Mouse (Mus musculus) MEL (cell line): ENCODE results near the gene Ino80b. TPM values are rescaled to one million over a fixed set of nuclear protein-coding genes. Genes with fewer than 3 reads are reported as not detected.

Source experiments
- DNase-seq: peaks from one replicate; pipeline ENCODE4 v3.0.0; 2011; ENCODE audit warnings: low read depth, low spot score
- H3K27ac ChIP-seq: 2 replicates; pipeline ENCODE4 v1.5.1; 2012; ENCODE audit warnings: low read depth, mild to moderate bottlenecking, control low read depth, low read length, moderate library complexity; ENCODE audit not compliant: control insufficient read depth
- H3K27me3 ChIP-seq, 2 experiments: fragments of 150-350 bp in 1 of 2; sonication (generic) in 1 of 2; 2 replicates each; pipeline ENCODE4 v1.6.1; 2012; ENCODE audit warnings: low read length in 2 of 2, mild to moderate bottlenecking in 2 of 2, improper control_type of control experiment in 1 of 2, moderate library complexity in 1 of 2; ENCODE audit not compliant: insufficient read depth in 2 of 2, control insufficient read depth in 1 of 2
- H3K36me3 ChIP-seq, 2 experiments: 2 replicates each; pipeline ENCODE4 v1.6.1; 2012 to 2014; ENCODE audit warnings: low read length in 2 of 2, improper control_type of control experiment in 1 of 2, inconsistent platforms in 1 of 2, mild to moderate bottlenecking in 1 of 2; ENCODE audit not compliant: insufficient read depth in 2 of 2, control insufficient read depth in 1 of 2
- H3K4me1 ChIP-seq, 2 experiments: fragments of 150-350 bp in 1 of 2; sonication (generic) in 1 of 2; 2 replicates each; pipeline ENCODE4 v1.6.1; 2012; ENCODE audit warnings: low read length in 2 of 2, improper control_type of control experiment in 1 of 2, mild to moderate bottlenecking in 1 of 2; ENCODE audit not compliant: insufficient read depth in 2 of 2, control insufficient read depth in 1 of 2
- H3K4me3 ChIP-seq, 2 experiments: fragments of 150-350 bp in 1 of 2; sonication (generic) in 1 of 2; 2 replicates each; pipeline ENCODE4 v1.5.1; 2012; ENCODE audit warnings: low read depth in 2 of 2, low read length in 2 of 2, mild to moderate bottlenecking in 2 of 2, moderate library complexity in 2 of 2, control low read depth in 1 of 2, improper control_type of control experiment in 1 of 2; ENCODE audit not compliant: control insufficient read depth in 1 of 2, insufficient read depth in 1 of 2
- H3K79me2 ChIP-seq: 2 replicates; pipeline ENCODE4 v1.6.1; 2012; ENCODE audit warnings: mild to moderate bottlenecking, low read length, moderate library complexity; ENCODE audit not compliant: control insufficient read depth, poor library complexity, insufficient read depth
- H3K9ac ChIP-seq: 2 replicates; pipeline ENCODE4 v1.6.1; 2012; ENCODE audit warnings: low read depth, mild to moderate bottlenecking, control low read depth, low read length, moderate library complexity; ENCODE audit not compliant: control insufficient read depth, poor library complexity, severe bottlenecking
- H3K9me3 ChIP-seq: fragments of 150-350 bp; sonication (generic); replicated peaks from 2 replicates; pipeline ENCODE4 v1.6.1; 2012; ENCODE audit warnings: mild to moderate bottlenecking, low read length, improper control_type of control experiment, moderate library complexity; ENCODE audit not compliant: insufficient read depth
- BHLHE40 ChIP-seq: IDR thresholded peaks from 2 replicates; pipeline ENCODE4 v1.6.1; 2012; ENCODE audit warnings: low read depth, mild to moderate bottlenecking, inconsistent platforms, low read length, improper control_type of control experiment, borderline replicate concordance
- CTCF ChIP-seq, 3 experiments: IDR thresholded peaks in 2 of 3; conservative IDR thresholded peaks in 1 of 3; 2 replicates each; pipeline ENCODE4 v1.5.1; 2011 to 2012; ENCODE audit warnings: low read length in 3 of 3, low read depth in 2 of 3, mild to moderate bottlenecking in 2 of 3, improper control_type of control experiment in 1 of 3, inconsistent platforms in 1 of 3, mixed read lengths in 1 of 3, moderate library complexity in 1 of 3; ENCODE audit not compliant: control insufficient read depth in 1 of 3, insufficient read depth in 1 of 3, poor library complexity in 1 of 3, severe bottlenecking in 1 of 3
- ETS1 ChIP-seq: IDR thresholded peaks from 2 replicates; pipeline ENCODE4 v1.6.1; 2012; ENCODE audit warnings: low read depth, mild to moderate bottlenecking, inconsistent platforms, low read length, improper control_type of control experiment, moderate library complexity
- HCFC1 ChIP-seq: IDR thresholded peaks from 2 replicates; pipeline ENCODE4 v1.6.1; 2012; ENCODE audit warnings: low read depth, mild to moderate bottlenecking, inconsistent platforms, low read length, improper control_type of control experiment, moderate library complexity
- JUND ChIP-seq: IDR thresholded peaks from 2 replicates; pipeline ENCODE4 v1.6.1; 2011; ENCODE audit warnings: low read depth, mild to moderate bottlenecking, improper control_type of control experiment, low read length
- MAFK ChIP-seq: IDR thresholded peaks from 2 replicates; pipeline ENCODE4 v1.6.1; 2011; ENCODE audit warnings: low read depth, mild to moderate bottlenecking, low read length, improper control_type of control experiment, borderline replicate concordance
- MAZ ChIP-seq: IDR thresholded peaks from 2 replicates; pipeline ENCODE4 v1.6.1; 2012; ENCODE audit warnings: low read depth, mild to moderate bottlenecking, inconsistent platforms, low read length, improper control_type of control experiment
- MYB ChIP-seq: IDR thresholded peaks from 2 replicates; pipeline ENCODE4 v1.6.1; 2011; ENCODE audit warnings: mild to moderate bottlenecking, low read depth, low read length, improper control_type of control experiment
- POLR2AphosphoS2 ChIP-seq: IDR thresholded peaks from 2 replicates; pipeline ENCODE4 v1.6.1; 2011; ENCODE audit warnings: low read length, improper control_type of control experiment
- POLR2AphosphoS5 ChIP-seq: IDR thresholded peaks from 2 replicates; pipeline ENCODE4 v1.6.1; 2012; ENCODE audit warnings: low read depth, borderline replicate concordance, mild to moderate bottlenecking, inconsistent platforms, low read length, moderate library complexity, mixed read lengths
- RAD21 ChIP-seq: IDR thresholded peaks from 2 replicates; pipeline ENCODE4 v1.6.1; 2011; ENCODE audit warnings: mild to moderate bottlenecking, low read depth, low read length, improper control_type of control experiment
- RCOR1 ChIP-seq: IDR thresholded peaks from 2 replicates; pipeline ENCODE4 v1.6.1; 2012; ENCODE audit warnings: low read depth, mild to moderate bottlenecking, inconsistent platforms, low read length, improper control_type of control experiment
- SIN3A ChIP-seq: IDR thresholded peaks from 2 replicates; pipeline ENCODE4 v1.6.1; 2012; ENCODE audit warnings: low read length, improper control_type of control experiment, inconsistent platforms
- SMC3 ChIP-seq: IDR thresholded peaks from 2 replicates; pipeline ENCODE4 v1.6.1; 2011; ENCODE audit warnings: low read depth, low read length, improper control_type of control experiment
- UBTF ChIP-seq: IDR thresholded peaks from 2 replicates; pipeline ENCODE4 v1.6.1; 2012; ENCODE audit warnings: low read depth, mild to moderate bottlenecking, inconsistent platforms, low read length, improper control_type of control experiment, moderate library complexity, borderline replicate concordance; ENCODE audit not compliant: insufficient read depth
- ZKSCAN1 ChIP-seq: IDR thresholded peaks from 2 replicates; pipeline ENCODE4 v1.6.1; 2012; ENCODE audit warnings: low read depth, mild to moderate bottlenecking, inconsistent platforms, low read length, improper control_type of control experiment, moderate library complexity
- ZMIZ1 ChIP-seq: IDR thresholded peaks from 2 replicates; pipeline ENCODE4 v1.6.1; 2012; ENCODE audit warnings: low read depth, mild to moderate bottlenecking, inconsistent platforms, low read length, improper control_type of control experiment, moderate library complexity
- polyA plus RNA-seq, 2 experiments: library from polyadenylated mRNA; stranded (reverse) in 1 of 2; unstranded in 1 of 2; fragments of >175 nt in 1 of 2; fragments of >200 nt in 1 of 2; gene quantifications; 2 replicates each; pipeline versions ENCODE4 v1.2.1 to v1.2.4; 2012; ENCODE audit warnings: low replicate concordance in 2 of 2, low read depth in 1 of 2; ENCODE audit not compliant: insufficient read length in 2 of 2, insufficient read depth in 1 of 2, missing spikeins in 1 of 2
- total RNA-seq: library from RNA; depleted of rRNA; stranded (reverse); fragments of 300-350 nt; gene quantifications from 2 replicates; pipeline ENCODE4 v1.2.3, GENCODE M21; 2012

The Ino80b gene
- total and polyA plus RNA-seq, 3 experiments: 30.6 to 40.9 TPM; not detected in 1

DNA sequence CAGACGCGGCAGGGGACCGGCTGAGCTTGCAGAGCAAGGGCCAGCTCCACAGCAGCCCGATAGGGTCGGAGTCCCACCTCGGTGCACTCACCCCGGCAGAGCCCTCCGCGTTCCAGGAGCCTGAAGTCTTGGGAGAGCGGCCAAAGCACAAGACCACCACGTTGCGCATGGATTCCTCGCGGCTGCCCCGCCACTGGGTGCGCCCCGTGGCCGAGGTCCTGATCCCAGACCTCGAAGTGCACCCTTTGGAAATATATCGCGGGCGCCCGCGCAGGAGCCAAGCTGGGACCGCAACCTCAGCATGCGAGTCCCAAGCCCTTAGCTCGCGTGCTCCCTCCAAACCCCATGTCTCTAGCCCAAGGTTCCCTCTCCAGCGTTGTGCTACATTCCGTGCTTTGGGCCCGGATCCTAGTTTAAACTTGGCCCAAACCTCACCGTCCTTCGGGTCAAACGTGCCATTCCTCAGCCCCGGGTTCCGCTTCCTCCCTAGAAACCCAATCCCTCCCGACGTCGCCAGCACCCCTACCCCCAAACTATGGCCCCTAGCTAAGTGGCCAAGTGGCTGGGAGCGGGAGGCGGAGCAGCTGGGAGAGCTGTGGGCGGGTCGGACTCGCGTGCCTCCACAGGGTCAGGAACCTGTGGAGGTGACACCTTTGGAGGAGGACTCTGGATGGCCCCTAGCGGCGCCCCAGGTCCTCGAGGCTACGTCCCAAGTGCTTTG is 36.9 kb upstream of the Ino80b start:
- H3K9ac ChIP-seq: no peak overlapping the region
- no peak overlapping the region for H3K27ac ChIP-seq
- H3K36me3 ChIP-seq: peaks cover 0 to 10% of the 10 kb centered on the region in 2 experiments; a peak in 2 of 4 replicates
- no peaks in the 10 kb centered on the region for H3K9me3 ChIP-seq
- peaks cover 8% of the 10 kb centered on the region for H3K79me2 ChIP-seq
- DNase-seq: no peak
- peaks cover 4 to 7% of the 10 kb centered on the region in 2 experiments for H3K4me1 ChIP-seq
- H3K4me3 ChIP-seq: no peak overlapping the region
- H3K27me3 ChIP-seq: no peaks in the 10 kb centered on the region
- TF ChIP-seq CTCF (IDR thresholded peaks at IDR 0.05 in 2 of 3, conservative IDR thresholded peaks at IDR 0.05 in 1 of 3; ENCODE audit: control insufficient read depth in 1 of 3, insufficient read depth in 1 of 3, low read depth in 2 of 3, low read length in 3 of 3, poor library complexity in 1 of 3, severe bottlenecking in 1 of 3) (no peak), MAFK (no peak), MYB (no peak), RAD21 (no peak), POLR2AphosphoS5 (no peak), ETS1 (no peak), ZMIZ1 (no peak), SMC3 (no peak), POLR2AphosphoS2 (no peak), RCOR1 (no peak), BHLHE40 (no peak), SIN3A (no peak), ZKSCAN1 (no peak), UBTF (no peak), JUND (no peak)

DNA sequence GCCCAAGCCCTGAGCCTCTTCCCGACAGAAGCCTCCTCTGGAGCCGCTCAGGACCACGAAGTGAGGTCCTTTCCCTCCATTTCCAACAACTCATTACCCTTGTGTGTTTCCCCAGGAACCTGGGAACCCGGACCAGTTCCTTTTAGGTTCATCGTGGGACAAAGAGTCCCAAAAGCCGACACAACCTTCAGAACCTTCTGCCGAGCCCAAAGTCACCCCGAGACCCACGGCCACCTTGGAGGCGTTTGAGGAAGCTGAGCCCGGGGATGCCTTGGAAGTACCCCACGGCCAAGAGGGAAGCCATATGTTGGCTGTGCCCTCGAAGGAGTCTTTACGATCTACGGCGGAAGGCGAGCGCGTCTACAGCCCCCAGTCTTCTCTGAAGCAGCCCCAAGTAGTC is 36.2 kb upstream of the Ino80b start:
- Histone ChIP-seq H3K4me1 (peaks cover 2 to 6% of the 10 kb centered on the region in 2 experiments; a peak in 3 of 4 replicates), H3K9ac (no peak overlapping the region), H3K27ac (no peak overlapping the region), H3K4me3 (no peak overlapping the region), H3K36me3 (peaks cover 0 to 4% of the 10 kb centered on the region in 2 experiments; a peak in 2 of 4 replicates), H3K27me3 (no peaks in the 10 kb centered on the region), H3K79me2 (peaks cover 8% of the 10 kb centered on the region), H3K9me3 (no peaks in the 10 kb centered on the region)
- TF ChIP-seq JUND: no peak
- TF ChIP-seq MAFK: no peak
- TF ChIP-seq HCFC1: no peak
- TF ChIP-seq MAZ: no peak
- no peak for TF ChIP-seq RCOR1
- no peak for DNase-seq
